Comparison of ENCODE assay signal across 21 mouse cellular contexts in genomic region chr7:112074868-112075267, GRCm38 (mm10). TPM values are rescaled to one million over a fixed set of nuclear protein-coding genes. Genes with fewer than 3 reads are reported as not detected.
DNase-seq lines count a peak whose midpoint lies in the region; ATAC-seq and TF ChIP-seq lines count a peak whose summit lies in the region.
"Had no signal": no experiment of that assay in that cellular context is flagged by ENCODE, and none has a peak within 500 bp of the region (broad histone marks: within the 10 kb centered on the region; RNA-seq: fewer than 3 reads in every experiment).

No protein-coding gene starts in this region.

- WGBS in heart, adult 2 months = 67% methylated on average over 5 of the region's 5 CpGs
- 65% methylated on average over 5 of the region's 5 CpGs for WGBS in heart, embryonic 12.5 days
- 77% methylated on average over 5 of the region's 5 CpGs for WGBS in lung, embryonic 14.5 days
- WGBS in hindbrain, embryonic 16.5 days = 90% methylated on average over 5 of the region's 5 CpGs

- no peak for TF ChIP-seq EP300 in heart, adult 2 months (IDR thresholded peaks at IDR 0.05; ENCODE audit: insufficient read depth, low read depth, low read length)

- H3K27me3 ChIP-seq in heart, adult 2 months (ENCODE audit: control insufficient read depth, insufficient read depth, low read length) = no peaks in the 10 kb centered on the region
- no peaks in the 10 kb centered on the region for H3K27me3 ChIP-seq in heart, embryonic 12.5 days (replicated peaks)
- H3K27me3 ChIP-seq in lung, embryonic 14.5 days (ENCODE audit: insufficient read depth, low read length) = no peaks in the 10 kb centered on the region
- H3K27me3 ChIP-seq in hindbrain, embryonic 16.5 days (replicated peaks; ENCODE audit: control insufficient read depth, insufficient read depth, low read length) = no peaks in the 10 kb centered on the region
- H3K27me3 ChIP-seq: embryonic facial prominence, embryonic 15.5 days; heart, embryonic 15.5 days; hindbrain, embryonic 12.5 days had no signal

- TF ChIP-seq POLR2A in heart, adult 2 months (IDR thresholded peaks at IDR 0.05; ENCODE audit: insufficient read depth, low read depth, low read length) = no peak

- no peaks in the 10 kb centered on the region for H3K79me2 ChIP-seq in heart, adult 2 months (replicated peaks; ENCODE audit: control insufficient read depth, insufficient read depth, low read length)

- H3K4me1 ChIP-seq in heart, adult 2 months (ENCODE audit: control insufficient read depth, insufficient read depth, low read length) = no peaks in the 10 kb centered on the region
- H3K4me1 ChIP-seq in heart, embryonic 12.5 days (replicated peaks) = no peaks in the 10 kb centered on the region; the same call in 1 of the 2 replicates
- H3K4me1 ChIP-seq in lung, embryonic 14.5 days (ENCODE audit: insufficient read depth) = no peaks in the 10 kb centered on the region
- no peaks in the 10 kb centered on the region for H3K4me1 ChIP-seq in hindbrain, embryonic 16.5 days (ENCODE audit: control insufficient read depth, insufficient read depth, low read depth, low read length)
- H3K4me1 ChIP-seq: embryonic facial prominence, embryonic 15.5 days; forebrain, embryonic 10.5 days; hindbrain, embryonic 12.5 days had no signal

- intact Hi-C loops in heart, adult 2 months (cut with DNase I) = loop anchor here (5.0 kb wide), 1 partner anchor 53 kb away; the partner anchor contains the start of gene Usp47

- no peak for ATAC-seq in heart, embryonic 12.5 days (ENCODE audit: insufficient number of reproducible peaks, low FRiP score)
- ATAC-seq in lung, embryonic 14.5 days (ENCODE audit: insufficient read depth) = no peak
- peak; percentile 26; the same call in 1 of the 2 replicates for ATAC-seq in megakaryocyte-erythroid progenitor cell, adult 5-6 weeks (replicated peaks; ENCODE audit: low FRiP score, low TSS enrichment, poor library complexity, severe bottlenecking)
- ATAC-seq in hindbrain, embryonic 16.5 days = no peak
- ATAC-seq: activated CD4-positive, CD25-positive, alpha-beta regulatory T cell, adult 4 months; forebrain, embryonic 14.5 days; hindbrain, postnatal 0 days had no signal

- H3K9ac ChIP-seq in heart, adult 2 months (ENCODE audit: low read depth, low read length) = no peak overlapping the region
- H3K9ac ChIP-seq in heart, embryonic 12.5 days = no peak overlapping the region
- no peak overlapping the region for H3K9ac ChIP-seq in lung, embryonic 14.5 days
- no peak overlapping the region for H3K9ac ChIP-seq in hindbrain, embryonic 16.5 days (ENCODE audit: low read depth, low read length)
- H3K9ac ChIP-seq: embryonic facial prominence, embryonic 15.5 days; heart, embryonic 15.5 days; hindbrain, embryonic 12.5 days had no signal

- no peak overlapping the region for H3K4me3 ChIP-seq in heart, adult 2 months
- no peak overlapping the region for H3K4me3 ChIP-seq in heart, embryonic 12.5 days
- H3K4me3 ChIP-seq in lung, embryonic 14.5 days (ENCODE audit: low read depth, low read length) = no peak overlapping the region
- no peak overlapping the region for H3K4me3 ChIP-seq in hindbrain, embryonic 16.5 days (ENCODE audit: low read length)
- H3K4me3 ChIP-seq: embryonic facial prominence, embryonic 15.5 days; erythroblast, embryonic 14.5 days; forebrain, embryonic 10.5 days; gastrocnemius, adult 2 months; heart, embryonic 15.5 days; hindbrain, embryonic 12.5 days had no signal

- no peaks in the 10 kb centered on the region for H3K9me3 ChIP-seq in heart, embryonic 12.5 days (replicated peaks)
- H3K9me3 ChIP-seq in lung, embryonic 14.5 days (ENCODE audit: low read depth, low read length) = no peaks in the 10 kb centered on the region
- H3K9me3 ChIP-seq in hindbrain, embryonic 16.5 days (ENCODE audit: control insufficient read depth, low read length) = no peaks in the 10 kb centered on the region
- H3K9me3 ChIP-seq: embryonic facial prominence, embryonic 15.5 days; forebrain, embryonic 10.5 days; heart, embryonic 15.5 days; hindbrain, embryonic 12.5 days had no signal

- no peak overlapping the region for H3K27ac ChIP-seq in heart, adult 2 months
- no peak overlapping the region for H3K27ac ChIP-seq in heart, embryonic 12.5 days (ENCODE audit: poor library complexity, severe bottlenecking)
- H3K27ac ChIP-seq in lung, embryonic 14.5 days (ENCODE audit: low read depth) = no peak overlapping the region
- H3K27ac ChIP-seq in hindbrain, embryonic 16.5 days (ENCODE audit: low read depth, low read length) = no peak overlapping the region
- H3K27ac ChIP-seq: embryonic facial prominence, embryonic 15.5 days; forebrain, embryonic 10.5 days; gastrocnemius, adult 2 months; heart, embryonic 15.5 days; hindbrain, embryonic 12.5 days; hindbrain, postnatal 0 days had no signal

- peak; percentile 14 for TF ChIP-seq CTCF in heart, adult 2 months (IDR thresholded peaks at IDR 0.05)
- no peak for TF ChIP-seq CTCF in lung, embryonic 14.5 days (IDR thresholded peaks at IDR 0.05; ENCODE audit: low read depth)

- H3K36me3 ChIP-seq in heart, adult 2 months (ENCODE audit: control insufficient read depth, insufficient read depth, low read length) = peaks cover 7% of the 10 kb centered on the region; the same call in 1 of the 2 replicates
- peaks cover 50% of the 10 kb centered on the region for H3K36me3 ChIP-seq in heart, embryonic 12.5 days
- H3K36me3 ChIP-seq in lung, embryonic 14.5 days (ENCODE audit: insufficient read depth) = peaks cover 59% of the 10 kb centered on the region
- peaks cover 7% of the 10 kb centered on the region; the same call in 1 of the 2 replicates for H3K36me3 ChIP-seq in hindbrain, embryonic 16.5 days (ENCODE audit: control insufficient read depth, insufficient read depth, low read length)

- H3K4me2 ChIP-seq in heart, embryonic 12.5 days = no peak overlapping the region
- H3K4me2 ChIP-seq in lung, embryonic 14.5 days = no peak overlapping the region
- H3K4me2 ChIP-seq in hindbrain, embryonic 16.5 days (ENCODE audit: low read length) = no peak overlapping the region
- H3K4me2 ChIP-seq: embryonic facial prominence, embryonic 15.5 days; heart, embryonic 15.5 days; hindbrain, embryonic 12.5 days had no signal

- no peak for DNase-seq in heart, adult 2 months
- DNase-seq in lung, embryonic 14.5 days = peak; percentile 5
- DNase-seq in lung, postnatal 25 days (ENCODE audit: low spot score) = no peak
- no peak for DNase-seq in retina, embryonic 14.5 days (ENCODE audit: low spot score)
- DNase-seq: adrenal gland, postnatal 14 days; cerebellum, adult 18-20 months; cerebellum, adult 9-11 months; embryo, embryonic 11 days; gastrocnemius, adult 2 months; gastrocnemius, postnatal 25 days had no signal

RNA-seq across cellular contexts. Expression of gene Usp47, which starts 51.6 kb away (rescaled TPM):
- 10 to 100 TPM; 78.0 to 90.2 TPM for total RNA-seq in heart, adult 2 months (2021)
- 15.7 and 33.8 TPM in 2 replicates for polyA plus RNA-seq in heart, adult 2 months (2012; rRNA removed)
- 92.6 and 93.3 TPM in 2 replicates for polyA plus RNA-seq in heart, embryonic 12.5 days (2016; fragmentation: Nextera tagmentation; extraction: Ambion mirVana)
- polyA plus RNA-seq in lung, embryonic 14.5 days (2014; fragmentation: Nextera tagmentation; extraction: Ambion mirVana) = 91.1 and 92.1 TPM in 2 replicates
- 52.0 and 66.9 TPM in 2 replicates for total RNA-seq in megakaryocyte-erythroid progenitor cell, adult 5-6 weeks (2014; fragmentation: Nextera tagmentation)
- 146 and 170 TPM in 2 replicates for total RNA-seq in megakaryocyte-erythroid progenitor cell, adult 5-6 weeks (2017)
- 53.3 and 67.6 TPM in 2 replicates for polyA plus RNA-seq in hindbrain, embryonic 16.5 days (2015; fragmentation: Nextera tagmentation; extraction: Ambion mirVana)
